Mouse (Mus musculus) testis, adult 2 months (tissue): ENCODE data around the gene Acot1. TPM values are rescaled to one million over a fixed set of nuclear protein-coding genes. Genes with fewer than 3 reads are reported as not detected.
A peak's percentile ranks its signal among the peaks of the same experiment; 100 is the strongest.

ENCODE experiments used
- H3K27ac ChIP-seq: fragments of 200-500 bp; 2 replicates; pipeline ENCODE4 v1.5.1; 2012; ENCODE audit warnings: low read depth, low read length; ENCODE audit not compliant: control insufficient read depth, insufficient read depth
- H3K27me3 ChIP-seq: fragments of 200-500 bp; 2 replicates; pipeline ENCODE4 v1.6.1; 2012; ENCODE audit warnings: mild to moderate bottlenecking, low read length, moderate library complexity; ENCODE audit not compliant: control insufficient read depth, insufficient read depth
- H3K36me3 ChIP-seq: fragments of 200-500 bp; 2 replicates; pipeline ENCODE4 v1.6.1; 2012; ENCODE audit warnings: mild to moderate bottlenecking, low read length; ENCODE audit not compliant: control insufficient read depth, insufficient read depth
- H3K4me1 ChIP-seq: fragments of 200-500 bp; 2 replicates; pipeline ENCODE4 v1.6.1; 2012; ENCODE audit warnings: low read length; ENCODE audit not compliant: control insufficient read depth, insufficient read depth
- H3K4me3 ChIP-seq: fragments of 200-500 bp; 2 replicates; pipeline ENCODE4 v1.5.1; 2012; ENCODE audit warnings: low read depth, mild to moderate bottlenecking, low read length, moderate library complexity, mixed read lengths; ENCODE audit not compliant: control insufficient read depth
- CTCF ChIP-seq: fragments of 200-500 bp; IDR thresholded peaks from 2 replicates; pipeline ENCODE4 v1.5.1; 2012; ENCODE audit warnings: low read depth, mild to moderate bottlenecking, inconsistent platforms, low read length, moderate library complexity; ENCODE audit not compliant: control insufficient read depth, insufficient read depth, insufficient replicate concordance
- POLR2A ChIP-seq: fragments of 200-500 bp; IDR thresholded peaks from 2 replicates; pipeline ENCODE4 v1.6.1; 2012; ENCODE audit warnings: low read depth, mild to moderate bottlenecking, inconsistent platforms, low read length, moderate library complexity; ENCODE audit not compliant: control insufficient read depth
- polyA plus RNA-seq: library from polyadenylated mRNA; depleted of rRNA; stranded (reverse); fragments of >200 nt; gene quantifications from 2 replicates; pipeline ENCODE4 v1.2.3, GENCODE M21; 2012; rRNA removed

Acot1 gene
- polyA plus RNA-seq, 1 experiment: 0.73 TPM

DNA sequence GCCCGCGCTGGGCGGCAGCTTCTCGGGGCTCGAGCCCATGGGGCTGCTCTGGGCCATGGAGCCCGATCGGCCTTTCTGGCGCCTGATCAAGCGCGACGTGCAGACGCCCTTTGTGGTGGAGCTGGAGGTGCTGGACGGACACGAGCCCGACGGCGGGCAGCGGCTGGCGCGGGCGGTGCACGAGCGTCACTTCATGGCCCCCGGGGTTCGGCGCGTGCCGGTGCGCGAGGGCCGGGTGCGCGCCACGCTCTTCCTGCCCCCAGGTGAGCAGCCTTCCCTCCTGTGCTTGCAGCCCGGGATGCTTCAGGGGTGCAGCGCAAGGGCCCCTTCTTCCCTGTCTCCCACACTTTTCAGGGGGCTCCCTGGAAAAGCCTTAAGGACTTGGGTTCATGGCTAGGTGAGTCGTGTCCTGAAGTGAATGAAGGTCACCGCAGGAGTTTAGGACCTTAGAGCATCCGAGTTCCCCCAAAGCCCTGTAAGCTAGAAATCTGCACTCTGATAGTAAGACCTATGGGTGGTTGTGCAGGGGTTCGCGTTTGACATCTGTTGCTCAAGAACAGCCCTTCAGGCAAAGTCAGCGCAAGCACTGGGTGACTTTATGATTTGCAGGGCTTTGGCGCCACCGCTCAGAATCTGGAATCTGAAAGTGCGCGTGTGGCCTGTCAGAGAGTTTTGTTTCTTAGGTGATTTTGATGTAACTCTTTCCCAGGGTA lies 44.5 kb downstream of the Acot1 start:
- Histone ChIP-seq H3K27me3 (no peaks in the 10 kb centered on the region), H3K4me1 (peaks cover 4% of the 10 kb centered on the region), H3K27ac (no peak overlapping the region), H3K36me3 (no peaks in the 10 kb centered on the region), H3K4me3 (peak overlapping the region; percentile 18)
- TF ChIP-seq CTCF (no peak), POLR2A (no peak)

GRCm38 (mm10) chr12:84060946-84061345 lies 51.7 kb downstream of the Acot1 start:
- Histone ChIP-seq H3K36me3 (no peaks in the 10 kb centered on the region), H3K27ac (no peak overlapping the region), H3K4me1 (peaks cover 6% of the 10 kb centered on the region; the same call in 1 of the 2 replicates), H3K27me3 (no peaks in the 10 kb centered on the region), H3K4me3 (no peak overlapping the region)
- TF ChIP-seq POLR2A (no peak), CTCF (no peak)

DNA sequence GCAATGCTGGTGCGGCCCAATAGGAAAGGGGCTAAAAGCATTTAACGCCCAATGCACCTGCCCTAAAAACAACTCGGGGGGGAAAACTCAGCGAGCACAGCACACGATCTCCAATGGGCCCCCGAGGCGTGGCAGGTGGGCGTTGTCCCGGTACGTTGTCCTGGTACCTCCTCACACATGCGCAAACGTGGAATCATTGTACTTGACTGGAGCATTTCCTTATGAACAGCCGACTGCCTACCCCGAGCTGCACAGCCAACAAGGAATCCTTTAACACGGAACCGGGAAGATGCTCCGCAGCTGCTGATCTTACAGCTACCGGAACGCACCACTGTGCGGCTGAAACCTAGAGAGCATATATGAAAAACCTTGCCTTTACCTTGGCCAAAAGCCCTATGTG lies 53.0 kb downstream of the Acot1 start:
- H3K4me3 ChIP-seq: peak overlapping the region; percentile 31

GRCm38 (mm10) chr12:84063228-84063627 lies 53.9 kb downstream of the Acot1 start:
- Histone ChIP-seq H3K36me3 (no peaks in the 10 kb centered on the region), H3K4me1 (peaks cover 6% of the 10 kb centered on the region; the same call in 1 of the 2 replicates), H3K27me3 (no peaks in the 10 kb centered on the region), H3K4me3 (no peak overlapping the region), H3K27ac (no peak overlapping the region)
- peak; percentile 71; the same call in 1 of the 2 replicates for TF ChIP-seq CTCF
- no peak for TF ChIP-seq POLR2A

More for the DNA sequence above, 53.0 kb downstream of the Acot1 start:
- Histone ChIP-seq H3K36me3 (no peaks in the 10 kb centered on the region), H3K4me1 (peaks cover 6% of the 10 kb centered on the region; the same call in 1 of the 2 replicates), H3K27ac (no peak overlapping the region), H3K27me3 (no peaks in the 10 kb centered on the region)
- no peak for TF ChIP-seq CTCF
- no peak for TF ChIP-seq POLR2A

- no peaks in the 10 kb centered on the region for H3K36me3 ChIP-seq
- peaks cover 6% of the 10 kb centered on the region; the same call in 1 of the 2 replicates for H3K4me1 ChIP-seq
- no peak overlapping the region for H3K4me3 ChIP-seq
- no peaks in the 10 kb centered on the region for H3K27me3 ChIP-seq
- TF ChIP-seq POLR2A (no peak), CTCF (no peak)
- no peak overlapping the region for H3K27ac ChIP-seq
Observed at GRCm38 (mm10) chr12:84063833-84064232, 54.5 kb downstream of the Acot1 start.

DNA sequence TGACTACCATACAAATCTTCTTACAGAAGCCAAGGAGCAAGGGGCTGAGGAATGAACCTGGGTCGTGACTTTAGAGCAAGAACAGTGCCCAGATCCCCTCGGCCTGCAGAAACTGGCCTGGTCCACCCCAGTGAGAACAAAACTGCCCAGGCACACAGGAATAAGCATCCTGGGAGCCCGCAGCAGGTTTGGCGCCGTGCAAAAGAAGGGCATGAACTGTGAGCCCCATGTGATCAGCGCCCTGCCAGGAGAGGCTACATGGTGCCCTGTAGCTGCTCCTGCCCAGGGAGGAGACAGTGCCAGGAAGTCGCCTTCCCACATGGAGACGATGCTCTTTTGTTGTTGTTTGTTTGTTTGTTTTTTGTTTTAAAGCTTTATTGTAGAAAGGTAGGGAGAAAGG lies 55.3 kb downstream of the Acot1 start:
- Histone ChIP-seq H3K4me3 (no peak overlapping the region), H3K36me3 (no peaks in the 10 kb centered on the region), H3K27ac (no peak overlapping the region), H3K4me1 (peaks cover 10% of the 10 kb centered on the region), H3K27me3 (no peaks in the 10 kb centered on the region)
- no peak for TF ChIP-seq CTCF
- no peak for TF ChIP-seq POLR2A

GRCm38 (mm10) chr12:84067752-84068151 lies 58.5 kb downstream of the Acot1 start:
- no peaks in the 10 kb centered on the region for H3K27me3 ChIP-seq
- TF ChIP-seq CTCF (no peak), POLR2A (no peak)

More at GRCm38 (mm10) chr12:84067752-84068151, 58.5 kb downstream of the Acot1 start:
- peaks cover 6% of the 10 kb centered on the region for H3K4me1 ChIP-seq
- no peaks in the 10 kb centered on the region for H3K36me3 ChIP-seq
- H3K27ac ChIP-seq: no peak overlapping the region
- H3K4me3 ChIP-seq: no peak overlapping the region

Other genes with a start within 250 kb of the Acot1 start
- 7.6 and 9.9 TPM in 2 replicates for gene Papln, start 245.9 kb upstream of the Acot1 start, polyA plus RNA-seq
- 24.5 and 25.8 TPM in 2 replicates for gene Numb, start 87.6 kb upstream of the Acot1 start, polyA plus RNA-seq
- gene Riox1, start 58.9 kb upstream of the Acot1 start, polyA plus RNA-seq: 2.4 and 2.9 TPM in 2 replicates
- 33.7 and 40.7 TPM in 2 replicates for gene Heatr4, start 24.6 kb upstream of the Acot1 start, polyA plus RNA-seq
- gene Acot2, start 21.6 kb upstream of the Acot1 start, polyA plus RNA-seq: 0.94 and 1.6 TPM in 2 replicates
- 0.02 and 0.11 TPM in 2 replicates for gene Acot4, start 28.9 kb downstream of the Acot1 start, polyA plus RNA-seq
- gene Gm49366, start 29.4 kb downstream of the Acot1 start, polyA plus RNA-seq: not detected in 2 replicates
- gene Acot3, start 42.7 kb downstream of the Acot1 start, polyA plus RNA-seq: not detected in 2 replicates
- gene Acot5, start 59.8 kb downstream of the Acot1 start, polyA plus RNA-seq: not detected in 2 replicates
- gene Acot6, start 91.2 kb downstream of the Acot1 start, polyA plus RNA-seq: 0.41 and 0.47 TPM in 2 replicates
- gene Dnal1, start 104.9 kb downstream of the Acot1 start, polyA plus RNA-seq: 6.5 and 8.2 TPM in 2 replicates
- 20.5 and 23.3 TPM in 2 replicates for gene Pnma1, start 139.0 kb downstream of the Acot1 start, polyA plus RNA-seq
- gene Elmsan1, start 209.4 kb downstream of the Acot1 start, polyA plus RNA-seq: 0.77 and 0.99 TPM in 2 replicates